Mouse (Mus musculus) kidney, embryonic 14.5 days (tissue): ENCODE measurements around the gene Ica1. TPM values are rescaled to one million over a fixed set of nuclear protein-coding genes. Genes with fewer than 3 reads are reported as not detected.
A peak's percentile ranks its signal among the peaks of the same experiment; 100 is the strongest.

Experiments used
- ATAC-seq: fragments of 200-750 bp; cut with Nextera tagmentation; 2 replicates; pipeline ENCODE4 v1.8.0; 2017; ENCODE audit warnings: moderate number of reproducible peaks, mild to moderate bottlenecking, moderate TSS enrichment, moderate library complexity; ENCODE audit not compliant: low FRiP score, low TSS enrichment
- H3K27ac ChIP-seq: fragments of 300-500 bp; sonication (generic); 2 replicates; pipeline ENCODE4 v1.5.1; 2014; ENCODE audit warnings: low read depth, mild to moderate bottlenecking, low read length, moderate library complexity, mixed read lengths
- H3K27me3 ChIP-seq: fragments of 300-500 bp; sonication (generic); 2 replicates; pipeline ENCODE4 v1.6.1; 2014; ENCODE audit warnings: mild to moderate bottlenecking, low read length; ENCODE audit not compliant: control insufficient read depth, insufficient read depth
- H3K36me3 ChIP-seq: fragments of 300-500 bp; sonication (generic); 2 replicates; pipeline ENCODE4 v1.6.1; 2014; ENCODE audit warnings: low read length, mixed read lengths; ENCODE audit not compliant: control insufficient read depth, insufficient read depth
- H3K4me1 ChIP-seq: fragments of 300-500 bp; sonication (generic); 2 replicates; pipeline ENCODE4 v1.6.1; 2014; ENCODE audit warnings: low read length, mixed read lengths; ENCODE audit not compliant: control insufficient read depth, insufficient read depth
- H3K4me2 ChIP-seq: fragments of 300-500 bp; sonication (generic); replicated peaks from 2 replicates; pipeline ENCODE4 v1.6.1; 2014; ENCODE audit warnings: low read depth, mild to moderate bottlenecking, low read length
- H3K4me3 ChIP-seq: fragments of 300-500 bp; sonication (generic); 2 replicates; pipeline ENCODE4 v1.5.1; 2014; ENCODE audit warnings: mild to moderate bottlenecking, low read length
- H3K9ac ChIP-seq: fragments of 300-500 bp; sonication (generic); 2 replicates; pipeline ENCODE4 v1.6.1; 2014; ENCODE audit warnings: low read depth, mild to moderate bottlenecking, low read length, moderate library complexity
- H3K9me3 ChIP-seq: fragments of 300-500 bp; sonication (generic); 2 replicates; pipeline ENCODE4 v1.6.1; 2016; ENCODE audit warnings: low read length; ENCODE audit not compliant: control insufficient read depth
- WGBS: fragments of 180-500 bp; shearing (Covaris S2); extraction: QIAGEN DNeasy Blood & Tissue Kit; methylation state at CpG from one replicate; pipeline ENCODE4 v1.1.7; 2014; 5-methylcytosine and 5-hydroxymethylcytosine counted together
- polyA plus RNA-seq: library from polyadenylated mRNA; unstranded; fragments of >200 nt; fragmentation: Nextera tagmentation; extraction: Ambion mirVana; gene quantifications from 2 replicates; pipeline ENCODE4 v1.2.1, GENCODE M21; 2014

Gene Ica1
- polyA plus RNA-seq, 1 experiment from 2014 or later, result 30.0 TPM

- WGBS, result 48% methylated on average over 3 of the region's 3 CpGs
- no peak for ATAC-seq
These were observed 115.1 kb downstream of the Ica1 start for GRCm38 (mm10) chr6:8663092-8663740.

GRCm38 (mm10) chr6:8661404-8661803 is 116.9 kb downstream of the Ica1 start:
- Histone ChIP-seq H3K9me3 (no peaks in the 10 kb centered on the region), H3K4me3 (no peak overlapping the region)

More at GRCm38 (mm10) chr6:8663092-8663740, 115.1 kb downstream of the Ica1 start:
- Histone ChIP-seq H3K36me3 (no peaks in the 10 kb centered on the region), H3K27ac (no peak overlapping the region), H3K4me1 (peaks cover 4% of the 10 kb centered on the region; the same call in 1 of the 2 replicates), H3K9me3 (no peaks in the 10 kb centered on the region), H3K4me3 (no peak overlapping the region), H3K27me3 (no peaks in the 10 kb centered on the region), H3K9ac (no peak overlapping the region), H3K4me2 (no peak overlapping the region)

GRCm38 (mm10) chr6:8660076-8660475 is 118.2 kb downstream of the Ica1 start:
- no peak for ATAC-seq
- WGBS, result 96% methylated on average over 2 of the region's 2 CpGs
- Histone ChIP-seq H3K36me3 (no peaks in the 10 kb centered on the region), H3K9me3 (no peaks in the 10 kb centered on the region), H3K4me2 (no peak overlapping the region), H3K27ac (no peak overlapping the region), H3K27me3 (no peaks in the 10 kb centered on the region), H3K4me1 (peaks cover 4% of the 10 kb centered on the region; the same call in 1 of the 2 replicates), H3K9ac (no peak overlapping the region), H3K4me3 (no peak overlapping the region)

More at GRCm38 (mm10) chr6:8661404-8661803, 116.9 kb downstream of the Ica1 start:
- Histone ChIP-seq H3K27me3 (no peaks in the 10 kb centered on the region), H3K9ac (no peak overlapping the region), H3K4me2 (no peak overlapping the region), H3K4me1 (peaks cover 4% of the 10 kb centered on the region; the same call in 1 of the 2 replicates), H3K36me3 (no peaks in the 10 kb centered on the region), H3K27ac (no peak overlapping the region)
- 73% methylated on average over 4 of the region's 4 CpGs for WGBS
- no peak for ATAC-seq

- Histone ChIP-seq H3K4me3 (no peak overlapping the region), H3K36me3 (no peaks in the 10 kb centered on the region), H3K4me1 (peaks cover 4% of the 10 kb centered on the region; the same call in 1 of the 2 replicates), H3K27ac (no peak overlapping the region), H3K9ac (no peak overlapping the region), H3K4me2 (no peak overlapping the region), H3K27me3 (no peaks in the 10 kb centered on the region), H3K9me3 (no peaks in the 10 kb centered on the region)
- WGBS, result 63% methylated on average over 13 of the region's 13 CpGs
- ATAC-seq, result no peak
These were observed 118.9 kb downstream of the Ica1 start for GRCm38 (mm10) chr6:8659194-8659959.

GRCm38 (mm10) chr6:8658431-8658830 is 119.9 kb downstream of the Ica1 start:
- H3K9ac ChIP-seq, result no peak overlapping the region
- H3K27me3 ChIP-seq, result no peaks in the 10 kb centered on the region
- no peak overlapping the region for H3K27ac ChIP-seq
- H3K9me3 ChIP-seq, result no peaks in the 10 kb centered on the region
- 45% methylated on average over 4 of the region's 4 CpGs for WGBS
- H3K4me3 ChIP-seq, result no peak overlapping the region
- no peak for ATAC-seq
- peaks cover 4% of the 10 kb centered on the region; the same call in 1 of the 2 replicates for H3K4me1 ChIP-seq
- no peak overlapping the region for H3K4me2 ChIP-seq
- H3K36me3 ChIP-seq, result no peaks in the 10 kb centered on the region

GRCm38 (mm10) chr6:8657459-8657858 is 120.8 kb downstream of the Ica1 start:
- peak; percentile 76; the same call in 1 of the 2 replicates for ATAC-seq
- H3K36me3 ChIP-seq, result no peaks in the 10 kb centered on the region
- H3K27me3 ChIP-seq, result no peaks in the 10 kb centered on the region
- no peak overlapping the region for H3K4me2 ChIP-seq
- no peaks in the 10 kb centered on the region for H3K9me3 ChIP-seq
- H3K4me1 ChIP-seq, result peaks cover 4% of the 10 kb centered on the region; the same call in 1 of the 2 replicates
- H3K9ac ChIP-seq, result no peak overlapping the region
- no peak overlapping the region for H3K27ac ChIP-seq
- H3K4me3 ChIP-seq, result no peak overlapping the region
- WGBS, result 30% methylated on average over 3 of the region's 3 CpGs

- no peak for ATAC-seq
- WGBS, result 91% methylated on average over 2 of the region's 2 CpGs
These were observed 122.8 kb downstream of the Ica1 start for GRCm38 (mm10) chr6:8655454-8655853.

GRCm38 (mm10) chr6:8650413-8650812 is 127.9 kb downstream of the Ica1 start:
- Histone ChIP-seq H3K4me3 (no peak overlapping the region), H3K36me3 (no peaks in the 10 kb centered on the region), H3K9me3 (no peaks in the 10 kb centered on the region), H3K27me3 (no peaks in the 10 kb centered on the region), H3K9ac (no peak overlapping the region), H3K4me2 (no peak overlapping the region), H3K4me1 (0 out of 2 replicates have a peak, but pooled peaks cover 5% of the 10 kb centered on the region), H3K27ac (no peak overlapping the region)
- ATAC-seq, result no peak
- 63% methylated on average over 7 of the region's 7 CpGs for WGBS

More at GRCm38 (mm10) chr6:8655454-8655853, 122.8 kb downstream of the Ica1 start:
- Histone ChIP-seq H3K9me3 (no peaks in the 10 kb centered on the region), H3K9ac (no peak overlapping the region), H3K27me3 (no peaks in the 10 kb centered on the region), H3K4me3 (no peak overlapping the region), H3K36me3 (no peaks in the 10 kb centered on the region), H3K4me1 (peaks cover 4% of the 10 kb centered on the region; the same call in 1 of the 2 replicates), H3K4me2 (no peak overlapping the region), H3K27ac (no peak overlapping the region)
